Mouse (Mus musculus) layer of hippocampus, postnatal 36 days (tissue): ENCODE data around the gene Arhgap4. TPM values are rescaled to one million over a fixed set of nuclear protein-coding genes. Genes with fewer than 3 reads are reported as not detected.
A peak's percentile ranks its signal among the peaks of the same experiment; 100 is the strongest.

Source experiments
- DNase-seq, 2 experiments: peaks; one replicate each; pipeline ENCODE4 v3.0.0; 2022
- total RNA-seq, 2 experiments: library from RNA; stranded (reverse); gene quantifications; 2 replicates each; pipeline ENCODE4 v1.2.3; 2021

Gene Arhgap4
- total RNA-seq, 2 experiments from 2014 or later: 5.4 to 6.4 TPM

DNA sequence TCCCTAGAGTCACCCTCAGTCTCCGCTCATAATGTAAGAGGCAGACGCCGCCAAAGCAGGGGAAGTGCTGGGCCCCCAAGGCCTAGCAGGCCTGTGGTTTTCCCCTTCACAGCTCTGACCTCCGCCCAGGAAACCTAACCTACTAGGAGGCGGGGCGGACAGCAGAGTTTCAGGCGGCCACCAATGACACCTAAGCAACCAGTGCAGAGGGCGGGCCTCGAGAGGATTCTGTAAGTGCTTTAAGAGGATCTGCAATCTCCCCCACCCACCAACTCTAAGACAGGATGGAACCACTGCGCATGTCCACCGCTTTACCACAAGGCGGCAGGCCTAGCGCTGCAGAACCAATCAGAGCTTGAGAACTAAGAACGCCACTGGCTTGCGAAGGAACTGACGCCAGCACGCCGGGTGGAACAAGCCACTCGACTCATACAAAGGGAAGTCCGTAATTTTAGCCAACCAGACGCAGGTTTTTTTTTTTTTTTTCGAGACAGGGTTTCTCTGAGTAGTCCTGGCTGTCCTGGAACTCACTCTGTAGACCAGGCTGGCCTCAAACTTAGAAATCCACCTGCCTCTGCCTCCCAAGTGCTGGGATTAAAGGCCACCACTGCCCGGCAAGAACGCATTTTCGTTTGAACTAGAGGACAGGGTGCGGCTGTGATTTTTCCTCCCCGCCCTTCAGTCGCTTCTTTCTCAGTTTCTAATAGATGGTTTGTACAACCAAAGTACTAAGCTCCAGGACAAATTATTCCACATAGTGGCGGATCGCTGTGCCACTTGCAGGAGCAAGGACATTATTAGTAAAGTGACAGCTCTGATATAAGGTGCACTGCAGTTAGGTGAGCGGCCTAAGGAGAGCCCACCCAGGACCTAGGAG is 6.6 kb downstream of the Arhgap4 start:
- peak; percentile 80 to 88 for DNase-seq

GRCm38 (mm10) chrX:73911588-73911987 is 10.1 kb downstream of the Arhgap4 start:
- DNase-seq: no peak

DNA sequence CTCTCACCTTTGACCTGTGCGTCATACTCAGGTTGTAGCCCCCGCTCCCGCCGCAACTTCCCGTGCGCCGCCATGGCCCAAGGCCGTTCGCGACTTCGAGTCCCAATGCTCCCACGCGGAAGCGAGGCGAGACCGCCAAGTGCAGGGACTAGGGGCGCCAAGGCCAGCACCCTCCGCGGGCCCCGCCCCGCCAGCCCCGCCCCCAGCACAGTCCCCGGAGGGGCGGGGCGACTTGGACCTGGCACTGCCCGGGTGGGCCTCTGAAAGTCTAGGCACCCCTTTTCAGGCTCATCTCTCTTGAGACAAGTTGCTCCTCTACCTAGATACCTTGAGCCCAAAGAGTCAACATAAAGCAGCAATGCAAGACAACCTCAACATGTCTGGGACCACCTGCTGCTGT is 10.5 kb downstream of the Arhgap4 start:
- no peak for DNase-seq

DNA sequence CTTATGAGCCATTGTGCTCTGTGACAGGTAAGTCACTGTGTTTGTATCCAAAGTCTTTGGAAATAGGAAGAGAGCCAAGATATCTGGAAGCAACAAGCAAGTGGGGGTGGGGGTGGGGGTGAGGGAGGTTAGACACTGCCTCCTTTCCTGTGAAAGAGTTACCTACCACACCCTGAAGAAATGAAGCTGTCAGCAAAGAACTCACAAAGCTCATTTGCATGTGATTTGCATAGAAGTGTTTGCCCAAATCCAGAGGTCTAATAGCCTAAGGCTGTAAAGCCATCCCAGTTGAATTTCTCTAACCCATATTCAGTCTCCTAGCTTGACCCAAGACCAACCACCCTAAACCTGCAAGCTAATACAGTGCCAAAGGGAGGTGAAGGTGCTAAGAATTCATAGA is 11.2 kb downstream of the Arhgap4 start:
- DNase-seq: no peak

DNA sequence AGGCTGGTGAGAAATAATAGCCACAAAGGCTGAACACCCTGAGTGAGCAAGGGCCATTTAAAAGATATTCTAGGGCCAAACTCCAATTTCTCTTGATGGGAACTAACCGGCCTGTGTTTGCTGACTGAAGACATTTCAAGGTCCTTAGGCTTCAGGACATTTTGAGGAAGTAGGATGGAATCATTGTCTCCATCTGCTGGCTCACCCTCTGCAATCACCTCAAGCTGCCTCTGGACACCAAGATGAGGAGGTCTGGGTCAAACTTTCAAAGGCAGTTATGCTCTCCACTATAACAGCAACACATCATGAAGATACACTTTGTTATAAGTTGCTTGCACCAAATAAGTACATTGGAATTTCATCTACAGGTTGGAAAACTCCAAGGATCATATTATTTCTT is 11.6 kb downstream of the Arhgap4 start:
- DNase-seq: no peak

DNA sequence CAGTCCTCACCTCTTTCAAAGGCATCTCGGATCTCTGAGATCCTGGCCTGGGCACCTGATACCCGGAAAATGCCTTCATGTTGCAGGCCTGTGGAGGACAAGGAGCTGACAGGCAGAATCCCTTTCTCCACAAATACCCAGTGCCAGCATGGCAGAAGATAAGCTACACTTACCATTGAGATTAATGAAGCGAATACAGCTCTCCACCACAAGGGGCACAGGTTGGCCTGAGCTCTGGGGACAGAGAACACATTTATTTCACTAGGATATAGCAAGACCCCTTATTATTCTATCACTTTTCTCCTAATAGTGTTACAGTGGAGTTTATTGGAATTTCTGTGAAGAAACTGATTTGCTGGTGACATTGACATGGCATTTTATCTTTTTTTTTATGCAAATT is 23.7 kb downstream of the Arhgap4 start:
- no peak for DNase-seq

- peak; percentile 25 to 33 for DNase-seq
Observed at GRCm38 (mm10) chrX:73895719-73896118, 26.0 kb downstream of the Arhgap4 start, which contains the start of gene L1cam. Gene L1cam (minus strand): TSS chrX:73896105.

GRCm38 (mm10) chrX:73892833-73893232 is 28.8 kb downstream of the Arhgap4 start:
- DNase-seq: no peak

GRCm38 (mm10) chrX:73891551-73892152 is 30.0 kb downstream of the Arhgap4 start, which contains the start of gene Avpr2:
Gene Avpr2 (plus strand): TSS chrX:73892102.
- no peak for DNase-seq

DNA sequence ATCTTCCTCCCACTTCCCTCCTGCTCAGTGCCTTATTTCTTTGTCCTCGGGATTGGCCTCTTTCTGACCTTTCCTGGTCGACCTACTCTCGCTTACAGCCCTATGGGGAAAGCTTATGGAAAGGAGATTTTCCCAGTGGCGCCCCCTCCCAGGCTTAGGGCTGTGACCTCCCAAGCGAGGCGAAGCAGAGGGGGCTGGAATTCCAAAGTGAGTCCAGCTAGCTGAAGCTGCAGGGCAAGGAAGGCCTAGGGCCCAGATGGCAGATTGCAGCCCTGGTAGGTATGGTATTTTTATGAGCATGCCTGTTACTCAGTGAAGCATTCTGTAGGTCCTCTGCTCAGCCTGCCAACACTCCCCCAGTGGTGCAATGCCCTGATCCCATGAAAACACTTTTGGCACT is 40.2 kb downstream of the Arhgap4 start:
- DNase-seq: no peak

DNA sequence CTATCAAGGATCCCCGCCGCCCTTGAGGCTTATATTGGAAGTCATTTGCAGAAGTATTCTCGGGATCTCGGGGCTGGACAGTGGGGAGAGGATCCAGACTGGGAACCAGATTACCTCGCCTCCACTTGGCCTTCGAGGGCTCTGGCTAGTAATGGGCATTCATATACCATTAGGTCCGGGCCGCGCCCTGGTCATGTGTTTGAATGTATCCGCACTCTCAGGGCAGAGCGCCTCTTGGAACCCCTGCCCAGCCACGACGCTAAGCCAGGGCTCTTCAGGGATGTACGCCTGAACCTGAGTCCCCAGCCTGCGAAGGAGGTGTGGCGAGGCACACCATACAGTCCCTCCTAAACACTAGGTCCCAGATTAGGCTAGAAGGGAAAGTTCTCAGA is 40.6 kb downstream of the Arhgap4 start:
- no peak for DNase-seq

DNA sequence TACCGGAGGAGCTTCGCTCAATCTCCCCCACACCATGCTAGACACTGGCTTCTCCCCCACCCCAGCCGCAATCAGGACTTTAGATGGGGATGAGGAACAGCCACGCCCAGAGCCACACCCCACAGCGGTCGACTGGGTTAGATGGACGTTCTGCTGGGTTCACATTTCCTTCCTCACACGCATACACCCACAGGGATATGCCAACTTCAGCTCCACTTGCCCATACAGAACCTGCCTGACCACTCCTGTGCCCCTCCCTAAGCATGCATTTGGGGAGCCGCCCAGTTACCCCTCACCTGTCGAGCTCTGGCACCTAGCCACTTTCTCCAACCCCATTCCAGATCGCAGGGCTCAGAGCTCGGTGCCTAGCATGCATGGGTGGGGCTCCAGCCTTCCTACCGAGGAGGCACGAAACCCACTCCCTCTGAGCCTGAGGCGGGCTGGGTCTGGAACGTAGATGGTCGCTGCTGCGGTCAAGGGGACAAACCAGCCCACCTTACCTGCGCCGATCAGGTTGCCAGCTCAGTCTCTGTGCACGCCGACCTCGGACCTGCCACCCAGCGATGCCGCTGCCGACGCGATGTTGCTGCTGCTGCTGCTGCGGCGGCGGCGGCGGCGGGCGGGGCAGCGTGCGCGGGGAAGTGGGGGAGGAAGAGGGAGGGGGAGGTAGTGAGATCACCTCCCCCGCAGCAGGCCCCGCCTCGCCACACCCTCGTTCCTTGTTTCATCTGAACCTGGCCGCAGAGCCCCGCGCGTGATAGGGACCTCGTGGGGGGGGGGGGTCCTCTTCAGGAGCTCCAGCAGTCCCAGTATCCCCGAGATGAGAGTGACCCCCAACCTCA is 41.3 kb downstream of the Arhgap4 start:
- peak in 1 of 2 experiments; percentile 8 for DNase-seq

DNA sequence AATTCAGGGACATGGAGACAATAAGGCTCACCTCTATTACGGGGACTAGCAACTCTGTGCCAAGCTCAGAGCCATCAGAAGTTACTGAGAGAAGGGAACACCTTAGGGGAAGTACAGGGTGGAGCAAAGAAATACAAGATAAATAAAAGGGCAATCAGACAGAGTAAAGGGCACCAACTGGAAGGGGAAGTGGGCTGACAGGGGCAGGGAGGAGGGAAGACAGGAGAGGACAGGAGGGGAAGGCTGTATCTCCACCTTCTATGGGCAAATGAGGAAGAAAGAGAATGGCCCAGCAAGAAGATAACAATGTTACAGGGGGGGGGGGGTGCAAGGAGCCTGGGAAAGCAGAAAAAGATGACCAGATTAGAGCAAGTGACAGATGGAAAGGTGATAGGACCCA is 44.7 kb downstream of the Arhgap4 start:
- no peak for DNase-seq

DNA sequence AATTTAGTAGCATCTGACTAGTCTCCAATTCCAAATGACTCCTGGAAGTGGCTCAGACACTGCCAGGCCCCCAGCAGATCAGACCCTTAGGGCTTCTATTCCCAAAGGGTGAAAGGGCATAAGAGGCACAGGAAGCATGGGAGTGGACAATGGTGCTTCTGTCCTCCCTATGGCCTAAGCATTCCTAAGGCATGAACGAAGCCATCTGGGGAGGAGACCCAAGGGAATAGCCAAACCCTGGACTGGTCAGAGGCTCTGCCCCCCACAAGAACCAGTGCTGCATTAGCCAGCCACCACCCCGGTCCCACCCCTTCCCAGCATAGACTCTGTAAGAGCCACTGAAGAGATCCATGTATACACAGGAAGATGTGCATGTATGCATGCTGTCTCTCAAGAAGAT is 45.8 kb downstream of the Arhgap4 start:
- no peak for DNase-seq

GRCm38 (mm10) chrX:73871956-73872355 is 49.7 kb downstream of the Arhgap4 start:
- no peak for DNase-seq

DNA sequence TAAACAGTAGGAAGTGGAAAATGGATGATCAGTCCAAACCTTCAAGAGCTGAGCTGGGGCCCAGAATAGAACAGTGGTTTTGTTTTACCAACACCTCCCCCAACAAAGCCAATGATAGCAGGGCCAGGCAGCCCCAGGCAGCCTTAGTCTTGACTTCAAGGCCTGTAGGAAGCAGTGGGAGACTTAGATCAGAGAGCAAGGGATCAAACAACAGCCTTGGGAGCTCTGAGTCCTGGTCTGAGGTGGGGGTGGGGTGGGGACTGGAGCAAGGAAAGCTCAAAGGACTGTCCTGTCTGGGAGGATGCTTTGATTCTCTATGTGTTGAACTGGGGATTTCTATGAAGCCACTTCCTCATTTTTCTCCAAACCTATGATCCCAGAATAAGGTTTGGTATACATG is 50.2 kb downstream of the Arhgap4 start:
- DNase-seq: no peak

DNA sequence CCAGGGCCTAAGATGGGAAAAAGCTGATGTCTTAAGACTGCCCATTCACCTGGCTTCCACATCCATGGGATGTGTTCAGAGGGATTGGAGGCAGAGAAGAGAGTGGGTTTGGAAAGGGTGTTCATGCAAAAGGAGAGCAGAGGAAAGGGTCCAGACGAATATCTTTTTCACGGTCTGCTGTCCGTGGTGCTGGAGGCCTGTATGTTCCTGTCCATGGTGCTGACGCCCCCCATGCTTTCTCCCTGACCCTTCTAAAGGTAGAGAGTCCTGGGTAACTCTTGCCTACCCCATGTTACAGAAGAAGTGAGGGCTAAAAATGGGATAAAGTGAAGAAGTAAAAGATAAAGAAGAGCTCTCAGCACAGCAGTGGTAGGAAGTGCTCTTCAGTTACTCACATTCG is 52.3 kb downstream of the Arhgap4 start:
- no peak for DNase-seq

DNA sequence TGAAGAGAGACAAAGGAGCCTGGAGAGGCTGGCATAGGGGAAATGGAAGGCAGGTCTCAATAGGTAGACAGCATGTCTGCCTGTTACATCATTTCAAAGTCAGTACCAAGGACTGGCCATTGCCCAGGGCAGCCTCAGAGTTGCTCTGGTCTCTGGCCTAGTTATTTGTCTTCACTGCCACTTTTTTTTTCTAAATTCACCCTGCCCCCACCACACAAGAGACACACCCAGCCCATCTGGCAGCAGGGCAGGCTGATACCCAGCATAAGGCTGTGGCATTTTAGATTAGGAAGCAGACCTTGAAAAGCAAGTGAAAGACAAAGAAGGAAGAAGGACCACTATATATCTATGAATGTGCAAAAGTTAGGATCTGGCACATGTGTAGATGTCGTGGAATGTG is 53.8 kb downstream of the Arhgap4 start:
- DNase-seq: no peak

DNA sequence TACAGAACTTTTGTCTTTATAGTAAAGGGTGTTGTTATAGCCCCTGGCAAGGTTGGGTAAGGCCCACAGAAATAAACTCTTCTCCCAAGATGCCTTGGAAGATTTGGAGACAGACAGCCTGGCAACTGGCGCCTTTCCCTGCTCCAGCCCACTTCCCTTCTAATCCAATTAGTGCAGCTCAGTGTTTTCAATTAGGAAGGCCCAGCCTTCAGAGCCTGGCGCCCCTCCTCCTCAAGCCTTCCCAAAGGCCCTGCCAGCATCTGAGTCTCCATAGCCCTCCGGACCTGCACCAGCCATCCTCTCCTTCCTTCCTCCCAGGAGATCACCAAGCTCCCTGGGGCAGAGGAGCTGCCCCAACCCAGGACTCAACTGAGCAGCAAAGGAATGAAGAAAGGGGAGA is 54.4 kb downstream of the Arhgap4 start:
- peak in 1 of 2 experiments; percentile 22 for DNase-seq

DNA sequence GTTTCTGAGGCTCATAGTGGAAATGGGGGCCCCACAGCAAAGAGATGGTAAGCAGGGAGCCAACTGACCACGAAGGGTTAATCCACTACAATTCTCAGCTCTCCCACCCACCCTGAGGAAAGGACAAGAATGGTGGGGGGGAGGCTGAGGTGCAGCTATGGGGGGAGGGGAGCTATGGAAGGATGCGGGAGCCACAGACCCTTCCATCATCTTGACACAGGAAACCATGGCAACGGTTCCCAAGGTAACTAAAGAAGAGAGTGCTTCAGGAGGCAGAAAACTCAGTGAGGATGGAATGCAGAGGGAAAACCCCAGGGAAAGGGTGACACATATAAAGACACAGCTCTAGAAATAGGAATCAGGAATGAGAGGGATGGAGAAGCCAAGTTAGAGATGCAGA is 57.0 kb downstream of the Arhgap4 start:
- DNase-seq: no peak

DNA sequence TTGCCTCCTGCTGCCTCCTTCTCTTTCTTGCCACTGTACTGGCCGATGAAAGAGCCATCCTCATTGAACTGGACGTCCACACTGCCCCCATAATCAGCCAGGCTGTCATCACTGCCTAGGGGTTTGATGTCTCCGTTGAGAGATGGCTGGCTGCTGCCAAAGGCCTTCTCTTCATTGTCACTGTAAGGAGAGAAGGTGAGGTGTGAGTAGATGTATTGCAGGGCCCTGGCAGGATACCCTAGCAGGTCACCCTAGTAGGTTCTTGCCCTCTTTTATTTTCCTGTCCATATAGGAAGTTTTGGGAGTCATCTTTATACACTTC is 66.6 kb downstream of the Arhgap4 start:
- DNase-seq: no peak

- no peak for DNase-seq
Observed at GRCm38 (mm10) chrX:73854326-73855086, 67.2 kb downstream of the Arhgap4 start.
